Mouse (Mus musculus) mouse trophoblast stem cell (cell line): ENCODE measurements at regions not wholly inside any gene's neighbourhood (a gene's known extent, or its start where the extent isn't known, plus 50 kb on each side); places are given as distances from the start of the nearest gene placed in this dataset.

Source experiments
- in situ Hi-C, 2 experiments: fragments of 300-500 bp; cut with MseI, MboI; formaldehyde crosslinking; loops; 2 replicates in 1 of 2; 3 replicates in 1 of 2; pipeline ENCODE4 v1.15.1; 2025

- in situ Hi-C loops, result no loop called here
These were observed 111.3 kb upstream of the Vrk1 start for GRCm38 (mm10) chr12:105898580-105899293.

- in situ Hi-C loops, result no loop called here
These were observed 110.6 kb upstream of the Vrk1 start for GRCm38 (mm10) chr12:105899294-105899909.

- in situ Hi-C loops, result no loop called here
These were observed 109.5 kb upstream of the Vrk1 start for GRCm38 (mm10) chr12:105900479-105900878.

- in situ Hi-C loops, result no loop called here
These were observed 107.0 kb upstream of the Vrk1 start for GRCm38 (mm10) chr12:105903072-105903471.

GRCm38 (mm10) chr12:105906584-105906983 lies 103.4 kb upstream of the Vrk1 start:
- in situ Hi-C loops, result no loop called here

GRCm38 (mm10) chr12:105907851-105908620 lies 102.0 kb upstream of the Vrk1 start:
- in situ Hi-C loops, result no loop called here

- in situ Hi-C loops, result no loop called here
These were observed 98.5 kb upstream of the Vrk1 start for GRCm38 (mm10) chr12:105911556-105911955.

GRCm38 (mm10) chr12:105917388-105917963 lies 92.6 kb upstream of the Vrk1 start:
- in situ Hi-C loops, result no loop called here

- in situ Hi-C loops, result no loop called here
These were observed 91.3 kb upstream of the Vrk1 start for GRCm38 (mm10) chr12:105918775-105919174.

GRCm38 (mm10) chr12:105927210-105927609 lies 82.8 kb upstream of the Vrk1 start:
- in situ Hi-C loops, result no loop called here

- in situ Hi-C loops, result no loop called here
These were observed 80.5 kb upstream of the Vrk1 start for GRCm38 (mm10) chr12:105929456-105929921.

- in situ Hi-C loops, result no loop called here
These were observed 74.6 kb upstream of the Vrk1 start for GRCm38 (mm10) chr12:105935441-105935880.

- in situ Hi-C loops, result no loop called here
These were observed 73.1 kb upstream of the Vrk1 start for GRCm38 (mm10) chr12:105936812-105937530.

- in situ Hi-C loops, result no loop called here
These were observed 67.6 kb upstream of the Vrk1 start for GRCm38 (mm10) chr12:105942136-105943076.

- in situ Hi-C loops, result no loop called here
These were observed 67.0 kb upstream of the Vrk1 start for GRCm38 (mm10) chr12:105943077-105943433.

- in situ Hi-C loops, result no loop called here
These were observed 62.7 kb upstream of the Vrk1 start for GRCm38 (mm10) chr12:105947332-105947731.

GRCm38 (mm10) chr12:105948322-105948721 lies 61.7 kb upstream of the Vrk1 start:
- in situ Hi-C loops, result no loop called here

GRCm38 (mm10) chr12:105955764-105956290 lies 54.2 kb upstream of the Vrk1 start:
- in situ Hi-C loops, result no loop called here

- in situ Hi-C loops, result loop anchor here (5.0 to 10.0 kb wide), 2 partner anchors 105 to 107 kb away; no protein-coding TSS in a partner anchor
These were observed 50.3 kb upstream of the Vrk1 start for GRCm38 (mm10) chr12:105959756-105960155.
